Mouse (Mus musculus): ENCODE results near the gene Gjb6. TPM values are rescaled to one million over a fixed set of nuclear protein-coding genes. Genes with fewer than 3 reads are reported as not detected.

The Gjb6 gene
- not detected for polyA plus RNA-seq (2014; fragmentation: Illumina TruSeq; extraction: RNeasy Lipid Tissue Mini Kit (QIAGEN cat#74804); ENCODE audit: low read depth, low replicate concordance)

GRCm38 (mm10) chr14:57133161-57133661 lies at the start of gene Gjb6:
Gjb6 (minus strand) TSS chr14:57133611.

GRCm38 (mm10) chr14:57115823-57116544 lies 17.4 kb downstream of the Gjb6 start, which contains the start of gene Gm4491:
Gm4491 (minus strand) TSS chr14:57115883.

GRCm38 (mm10) chr14:57104106-57105023 lies 29.0 kb downstream of the Gjb6 start, which contains the start of gene Gjb2:
Gjb2 (minus strand) TSS chr14:57104702.

Other genes with a start within 250 kb of the Gjb6 start
- 221 TPM for gene Zmym2, start 247.0 kb downstream of the Gjb6 start, polyA plus RNA-seq (2014; fragmentation: Illumina TruSeq; extraction: RNeasy Lipid Tissue Mini Kit (QIAGEN cat#74804); ENCODE audit: low read depth, low replicate concordance)
- not detected for gene Gja3, start 75.5 kb downstream of the Gjb6 start, polyA plus RNA-seq (2014; fragmentation: Illumina TruSeq; extraction: RNeasy Lipid Tissue Mini Kit (QIAGEN cat#74804); ENCODE audit: low read depth, low replicate concordance)
- gene Gjb2, start 28.9 kb downstream of the Gjb6 start, polyA plus RNA-seq (2014; fragmentation: Illumina TruSeq; extraction: RNeasy Lipid Tissue Mini Kit (QIAGEN cat#74804); ENCODE audit: low read depth, low replicate concordance): 0.08 TPM
- gene Gm4491, start 17.7 kb downstream of the Gjb6 start, polyA plus RNA-seq (2014; fragmentation: Illumina TruSeq; extraction: RNeasy Lipid Tissue Mini Kit (QIAGEN cat#74804); ENCODE audit: low read depth, low replicate concordance): not detected

Measured in testis, adult 10 weeks (tissue).